Mouse (Mus musculus): ENCODE results near the gene Sestd1.

The Sestd1 gene

GRCm38 (mm10) chr2:77270781-77271180, 9.6 kb downstream of the Sestd1 start:
- in situ Hi-C loops (cut with MboI), result no loop called here

GRCm38 (mm10) chr2:77270136-77270535, 10.3 kb downstream of the Sestd1 start:
- in situ Hi-C loops (cut with MboI), result no loop called here

GRCm38 (mm10) chr2:77268612-77269239, 11.7 kb downstream of the Sestd1 start:
- in situ Hi-C loops (cut with MboI), result no loop called here

GRCm38 (mm10) chr2:77266931-77267330, 13.5 kb downstream of the Sestd1 start:
- in situ Hi-C loops (cut with MboI), result no loop called here

GRCm38 (mm10) chr2:77266011-77266410, 14.4 kb downstream of the Sestd1 start:
- in situ Hi-C loops (cut with MboI), result no loop called here

GRCm38 (mm10) chr2:77265301-77265700, 15.1 kb downstream of the Sestd1 start:
- in situ Hi-C loops (cut with MboI), result no loop called here

GRCm38 (mm10) chr2:77264550-77264949, 15.8 kb downstream of the Sestd1 start:
- in situ Hi-C loops (cut with MboI), result no loop called here

GRCm38 (mm10) chr2:77263477-77264435, 16.6 kb downstream of the Sestd1 start:
- in situ Hi-C loops (cut with MboI), result no loop called here

GRCm38 (mm10) chr2:77260134-77260533, 20.3 kb downstream of the Sestd1 start:
- in situ Hi-C loops (cut with MboI), result no loop called here

GRCm38 (mm10) chr2:77253227-77253626, 27.2 kb downstream of the Sestd1 start:
- in situ Hi-C loops (cut with MboI), result no loop called here

GRCm38 (mm10) chr2:77251736-77252135, 28.7 kb downstream of the Sestd1 start:
- in situ Hi-C loops (cut with MboI), result no loop called here

GRCm38 (mm10) chr2:77249771-77250681, 30.4 kb downstream of the Sestd1 start:
- in situ Hi-C loops (cut with MboI), result no loop called here

GRCm38 (mm10) chr2:77248416-77248815, 32.0 kb downstream of the Sestd1 start:
- in situ Hi-C loops (cut with MboI), result no loop called here

- in situ Hi-C loops (cut with MboI), result no loop called here
These were observed 33.1 kb downstream of the Sestd1 start for GRCm38 (mm10) chr2:77247200-77247830.

GRCm38 (mm10) chr2:77245806-77246205, 34.6 kb downstream of the Sestd1 start:
- in situ Hi-C loops (cut with MboI), result no loop called here

- in situ Hi-C loops (cut with MboI), result no loop called here
These were observed 38.1 kb downstream of the Sestd1 start for GRCm38 (mm10) chr2:77242248-77242647.

GRCm38 (mm10) chr2:77238607-77239006, 41.8 kb downstream of the Sestd1 start:
- in situ Hi-C loops (cut with MboI), result no loop called here

- in situ Hi-C loops (cut with MboI), result no loop called here
These were observed 42.3 kb downstream of the Sestd1 start for GRCm38 (mm10) chr2:77238046-77238445.

- in situ Hi-C loops (cut with MboI), result no loop called here
These were observed 43.5 kb downstream of the Sestd1 start for GRCm38 (mm10) chr2:77236860-77237259.

GRCm38 (mm10) chr2:77235896-77236295, 44.5 kb downstream of the Sestd1 start:
- in situ Hi-C loops (cut with MboI), result no loop called here

- in situ Hi-C loops (cut with MboI), result no loop called here
These were observed 47.8 kb downstream of the Sestd1 start for GRCm38 (mm10) chr2:77232604-77233003.

- in situ Hi-C loops (cut with MboI), result no loop called here
These were observed 59.4 kb downstream of the Sestd1 start for GRCm38 (mm10) chr2:77220960-77221359.

Data from mature B cell (primary cell).